Mouse (Mus musculus) limb, embryonic 12.5 days (tissue): ENCODE measurements around the gene Naa80. TPM values are rescaled to one million over a fixed set of nuclear protein-coding genes. Genes with fewer than 3 reads are reported as not detected.

ENCODE experiments used
- ATAC-seq: fragments of 200-750 bp; cut with Nextera tagmentation; 2 replicates; pipeline ENCODE4 v1.8.0; 2017; ENCODE audit warnings: low read depth, moderate TSS enrichment; ENCODE audit not compliant: insufficient number of reproducible peaks, insufficient read depth, low FRiP score, low TSS enrichment
- H3K27ac ChIP-seq: fragments of 300-500 bp; sonication (generic); 2 replicates; pipeline ENCODE4 v1.5.1; 2016; ENCODE audit warnings: mild to moderate bottlenecking, moderate library complexity
- H3K27me3 ChIP-seq: fragments of 300-500 bp; sonication (generic); 2 replicates; pipeline ENCODE4 v1.6.1; 2016; ENCODE audit warnings: mild to moderate bottlenecking, moderate library complexity
- H3K36me3 ChIP-seq: fragments of 300-500 bp; sonication (generic); 2 replicates; pipeline ENCODE4 v1.6.1; 2016; ENCODE audit warnings: mild to moderate bottlenecking, moderate library complexity
- H3K4me1 ChIP-seq: fragments of 300-500 bp; sonication (generic); replicated peaks from 2 replicates; pipeline ENCODE4 v1.6.1; 2016
- H3K4me2 ChIP-seq: fragments of 300-500 bp; sonication (generic); 2 replicates; pipeline ENCODE4 v1.6.1; 2016; ENCODE audit warnings: mild to moderate bottlenecking, moderate library complexity
- H3K4me3 ChIP-seq: fragments of 300-500 bp; sonication (generic); replicated peaks from 2 replicates; pipeline ENCODE4 v1.5.1; 2016; ENCODE audit warnings: mild to moderate bottlenecking
- H3K9ac ChIP-seq: fragments of 300-500 bp; sonication (generic); replicated peaks from 2 replicates; pipeline ENCODE4 v1.6.1; 2016; ENCODE audit warnings: mild to moderate bottlenecking, moderate library complexity
- H3K9me3 ChIP-seq: fragments of 300-500 bp; sonication (generic); 2 replicates; pipeline ENCODE4 v1.6.1; 2016; ENCODE audit warnings: mild to moderate bottlenecking, moderate library complexity
- WGBS: fragments of 180-500 bp; shearing (Covaris S2); methylation state at CpG from one replicate; pipeline ENCODE4 v1.1.7; 2016; 5-methylcytosine and 5-hydroxymethylcytosine counted together
- polyA plus RNA-seq: library from polyadenylated mRNA; unstranded; fragments of >200 nt; fragmentation: Nextera tagmentation; extraction: Ambion mirVana; gene quantifications from 2 replicates; pipeline ENCODE4 v1.2.1, GENCODE M21; 2016

Gene Naa80
- polyA plus RNA-seq, 1 experiment from 2014 or later, result 14.3 TPM

DNA sequence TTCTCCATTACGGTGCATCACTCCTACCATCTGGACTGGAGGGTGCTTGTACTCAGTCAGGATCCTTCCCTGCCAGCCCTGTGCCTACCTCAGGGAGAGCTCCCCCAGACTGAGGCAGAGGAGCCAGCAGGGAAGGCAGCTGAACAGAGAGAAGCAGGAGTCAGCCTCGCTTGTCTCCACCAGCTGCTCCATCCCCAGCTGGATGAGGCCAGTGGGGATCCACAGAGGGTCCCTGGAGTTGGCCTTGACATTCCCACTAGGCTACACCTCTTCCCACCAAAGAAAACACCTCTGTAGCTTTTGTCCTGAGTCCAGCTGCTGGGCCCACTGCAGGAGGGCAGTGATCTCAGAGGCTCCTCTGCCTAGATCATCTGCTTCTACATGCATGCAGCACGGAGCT is 46.3 kb downstream of the Naa80 start:
- ATAC-seq, result no peak
- H3K4me1 ChIP-seq, result peaks cover 41% of the 10 kb centered on the region
- H3K9ac ChIP-seq, result no peak overlapping the region
- H3K27me3 ChIP-seq, result no peaks in the 10 kb centered on the region
- peak overlapping the region; percentile 53; the same call in 1 of the 2 replicates for H3K27ac ChIP-seq
- no peaks in the 10 kb centered on the region for H3K9me3 ChIP-seq
- peaks cover 73% of the 10 kb centered on the region for H3K36me3 ChIP-seq
- H3K4me3 ChIP-seq, result no peak overlapping the region
- H3K4me2 ChIP-seq, result no peak overlapping the region
- 90% methylated on average over 3 of the region's 3 CpGs for WGBS

DNA sequence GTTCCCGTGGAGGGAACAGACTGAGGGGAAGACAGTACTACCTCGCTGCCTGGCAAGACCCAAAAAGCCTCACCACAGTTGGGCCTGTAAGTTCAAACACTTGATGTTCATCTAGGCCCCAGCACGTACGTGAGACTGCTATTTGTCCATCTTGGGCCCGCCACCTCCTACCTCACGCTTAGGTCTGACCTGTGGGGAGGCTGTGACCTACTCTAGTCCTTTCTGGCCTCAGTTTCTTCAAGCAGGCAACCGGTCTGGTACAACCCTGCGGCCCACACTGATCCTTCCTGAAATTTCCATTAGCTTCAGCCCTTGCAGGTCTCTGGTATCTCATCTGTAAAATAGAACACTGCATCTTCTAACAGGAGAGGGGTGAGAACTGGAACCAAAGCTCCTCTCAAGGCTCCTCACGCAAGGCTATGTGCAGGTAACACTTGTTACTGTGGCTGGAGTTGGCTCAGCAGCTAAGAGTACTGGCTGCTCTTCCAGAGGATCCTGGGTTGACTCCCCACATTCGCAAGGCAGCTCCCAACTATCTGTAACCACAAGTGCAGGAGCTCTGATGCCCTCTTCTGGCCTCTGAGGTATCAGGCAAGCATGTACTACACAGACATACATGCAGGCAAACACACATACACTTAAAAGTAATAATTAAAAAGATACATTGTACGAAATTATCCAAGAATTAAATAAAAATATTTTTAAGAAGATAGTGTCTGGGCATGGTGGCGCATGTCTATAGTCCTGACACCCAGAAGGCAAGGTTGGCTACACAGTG is 46.9 kb downstream of the Naa80 start:
- Histone ChIP-seq H3K4me3 (no peak overlapping the region), H3K4me1 (peaks cover 47% of the 10 kb centered on the region), H3K9me3 (no peaks in the 10 kb centered on the region), H3K27me3 (no peaks in the 10 kb centered on the region), H3K9ac (no peak overlapping the region), H3K4me2 (no peak overlapping the region), H3K36me3 (peaks cover 67% of the 10 kb centered on the region), H3K27ac (peak overlapping the region; percentile 94; the same call in 1 of the 2 replicates)
- WGBS, result 93% methylated on average over 12 of the region's 12 CpGs
- ATAC-seq, result no peak

DNA sequence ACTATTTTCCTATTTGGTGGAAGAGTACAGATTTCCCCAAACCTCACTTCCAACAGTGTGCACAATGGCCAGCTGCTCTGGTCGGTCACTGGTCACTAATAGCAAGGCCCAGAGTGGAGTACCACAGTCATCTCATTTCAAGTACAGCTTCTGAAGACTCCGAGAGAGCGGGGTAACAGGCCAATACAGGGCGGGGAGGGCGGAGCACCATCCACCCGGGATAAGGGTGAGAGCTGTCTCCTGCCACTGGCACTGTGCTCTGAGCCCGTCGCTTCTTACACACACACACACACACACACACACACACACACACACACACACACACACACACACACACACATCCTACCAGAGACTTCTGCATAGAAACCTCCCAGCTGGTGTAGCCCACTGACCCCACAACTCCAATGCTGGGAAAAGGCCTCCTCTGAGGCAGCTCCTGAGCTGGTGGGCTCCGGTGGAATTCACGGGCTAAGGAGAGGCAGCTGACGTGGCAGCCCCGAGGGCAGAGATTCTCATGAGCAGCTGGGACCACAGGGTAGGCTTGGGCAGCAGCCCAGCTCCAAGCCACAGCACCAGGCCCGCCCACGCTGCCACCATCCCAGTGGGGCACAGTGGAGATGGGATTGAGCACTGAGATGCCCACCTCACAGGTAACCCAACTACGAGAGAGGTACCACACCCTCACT is 47.6 kb downstream of the Naa80 start:
- peaks cover 54% of the 10 kb centered on the region for H3K4me1 ChIP-seq
- H3K4me3 ChIP-seq, result peak overlapping the region; percentile 5; the same call in 1 of the 2 replicates
- peak overlapping the region; percentile 38 for H3K4me2 ChIP-seq
- H3K9me3 ChIP-seq, result no peaks in the 10 kb centered on the region
- H3K27me3 ChIP-seq, result no peaks in the 10 kb centered on the region
- peak overlapping the region; percentile 94 for H3K27ac ChIP-seq
- H3K9ac ChIP-seq, result peak overlapping the region; percentile 60
- no peak; the same call in 1 of the 2 replicates for ATAC-seq
- peaks cover 65% of the 10 kb centered on the region for H3K36me3 ChIP-seq
- whole genome bisulfite sequencing, result 44% methylated on average over 13 of the region's 15 CpGs

DNA sequence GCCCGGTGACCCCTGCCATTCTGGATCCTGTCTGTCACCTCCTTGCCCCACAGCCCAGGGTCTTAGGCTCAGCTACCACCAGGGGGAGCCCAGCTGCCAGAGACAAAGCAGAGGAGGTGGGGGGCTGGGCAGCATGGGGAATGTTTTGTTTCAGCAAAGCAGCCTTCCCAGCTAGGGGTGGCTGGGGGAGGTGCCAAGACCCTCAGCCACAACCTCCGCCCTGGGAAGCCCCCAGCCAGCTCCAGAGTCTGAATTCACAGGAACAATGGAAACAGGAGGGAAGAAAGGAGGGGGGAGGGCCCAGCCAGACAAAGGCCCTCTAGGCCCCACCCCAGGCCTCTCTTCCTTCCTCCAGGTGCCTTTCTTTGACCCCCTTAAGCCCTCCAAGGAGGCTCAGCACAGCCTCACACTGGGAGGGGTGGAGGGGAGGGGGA is 48.2 kb downstream of the Naa80 start:
- WGBS, result 0% methylated on average over 2 of the region's 2 CpGs
- Histone ChIP-seq H3K4me1 (peaks cover 60% of the 10 kb centered on the region), H3K36me3 (peaks cover 64% of the 10 kb centered on the region), H3K9me3 (no peaks in the 10 kb centered on the region), H3K4me2 (peak overlapping the region; percentile 38), H3K9ac (peak overlapping the region; percentile 60), H3K4me3 (peak overlapping the region; percentile 5; the same call in 1 of the 2 replicates), H3K27me3 (no peaks in the 10 kb centered on the region), H3K27ac (peak overlapping the region; percentile 94)
- ATAC-seq, result peak; percentile 75

DNA sequence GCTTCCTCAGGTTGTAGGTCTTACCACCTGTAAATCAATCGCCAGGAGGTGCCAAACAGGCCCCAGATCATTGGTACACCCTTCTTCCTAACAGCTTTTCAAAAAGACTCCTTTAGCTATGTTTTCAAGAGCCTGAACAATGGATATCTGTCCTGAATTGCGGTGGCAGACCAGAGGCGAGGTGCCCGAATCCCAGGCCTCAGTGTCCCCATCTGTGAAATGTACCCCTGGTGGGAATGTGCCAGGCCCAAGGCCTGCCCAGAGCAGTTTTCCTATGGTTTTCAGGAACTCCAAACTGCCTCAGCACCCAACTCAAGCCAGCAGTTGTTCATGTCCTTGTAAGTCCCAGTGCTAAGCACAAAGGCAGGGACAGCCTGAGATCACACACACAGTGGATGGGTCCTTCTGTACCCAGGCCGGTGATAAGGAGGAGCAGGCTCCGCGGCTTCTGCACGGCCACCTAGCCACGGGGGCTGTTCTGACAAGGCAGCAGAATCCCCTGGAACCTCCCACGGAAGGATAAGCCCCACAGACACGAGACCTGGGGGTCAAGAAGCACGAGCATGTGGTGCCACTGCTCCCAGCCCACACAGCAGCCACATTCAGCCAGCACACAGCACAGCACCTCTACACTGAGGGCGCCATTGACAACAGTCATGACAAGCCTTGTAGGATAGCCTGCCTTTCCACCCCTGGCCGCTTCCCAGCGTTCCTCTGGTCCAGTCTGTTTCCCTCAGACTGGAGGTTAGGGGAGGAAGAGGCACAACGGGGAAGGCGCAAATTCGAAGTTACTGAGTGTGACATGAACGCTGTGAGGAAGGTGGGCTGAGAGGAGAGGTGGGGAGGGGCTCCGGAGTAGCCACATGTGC is 48.9 kb downstream of the Naa80 start:
- WGBS, result 42% methylated on average over 20 of the region's 20 CpGs
- Histone ChIP-seq H3K4me3 (peak overlapping the region; percentile 5; the same call in 1 of the 2 replicates), H3K9me3 (no peaks in the 10 kb centered on the region), H3K27me3 (no peaks in the 10 kb centered on the region), H3K4me1 (peaks cover 68% of the 10 kb centered on the region), H3K9ac (peak overlapping the region; percentile 60), H3K36me3 (peaks cover 62% of the 10 kb centered on the region), H3K4me2 (peak overlapping the region; percentile 38), H3K27ac (peak overlapping the region; percentile 94)
- no peak for ATAC-seq

DNA sequence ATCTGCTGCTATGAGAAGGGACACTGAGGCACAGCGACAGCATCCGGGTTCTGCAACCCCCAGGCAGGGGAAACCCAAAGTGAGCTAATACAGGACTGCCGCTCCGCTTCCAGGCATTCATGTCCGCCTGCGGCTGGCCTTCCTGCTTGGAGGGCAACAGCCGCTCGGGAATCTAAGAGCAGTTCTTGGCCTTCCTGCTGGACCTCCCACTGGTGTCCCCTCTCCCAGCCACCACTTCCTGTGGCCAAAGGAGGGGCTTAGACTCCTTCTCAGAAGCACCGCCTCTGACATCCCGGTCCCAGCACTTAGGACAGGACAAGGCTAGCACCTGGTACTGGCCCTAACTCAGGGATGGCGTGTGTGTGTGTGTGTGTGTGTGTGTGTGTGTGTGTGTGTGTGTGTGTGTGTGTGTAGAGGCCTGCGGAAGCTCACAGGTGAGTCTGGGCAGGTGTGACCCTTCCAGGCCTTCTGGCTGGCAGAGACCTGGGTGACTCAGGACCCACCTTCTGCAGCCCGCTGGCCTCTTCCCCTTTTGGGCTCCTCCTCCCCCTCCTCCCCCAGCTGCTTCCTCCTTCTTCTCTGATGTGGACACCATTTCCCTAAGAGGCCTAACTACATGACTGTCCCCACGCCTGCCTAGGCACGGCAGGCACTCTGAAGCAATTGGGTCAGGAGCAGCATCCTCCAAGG is 50.2 kb downstream of the Naa80 start:
- Histone ChIP-seq H3K9ac (peak overlapping the region; percentile 60), H3K36me3 (peaks cover 50% of the 10 kb centered on the region), H3K27me3 (no peaks in the 10 kb centered on the region), H3K27ac (peak overlapping the region; percentile 94), H3K4me3 (no peak overlapping the region), H3K4me1 (peaks cover 75% of the 10 kb centered on the region), H3K4me2 (peak overlapping the region; percentile 38), H3K9me3 (no peaks in the 10 kb centered on the region)
- WGBS, result 43% methylated on average over 14 of the region's 15 CpGs
- ATAC-seq, result no peak

DNA sequence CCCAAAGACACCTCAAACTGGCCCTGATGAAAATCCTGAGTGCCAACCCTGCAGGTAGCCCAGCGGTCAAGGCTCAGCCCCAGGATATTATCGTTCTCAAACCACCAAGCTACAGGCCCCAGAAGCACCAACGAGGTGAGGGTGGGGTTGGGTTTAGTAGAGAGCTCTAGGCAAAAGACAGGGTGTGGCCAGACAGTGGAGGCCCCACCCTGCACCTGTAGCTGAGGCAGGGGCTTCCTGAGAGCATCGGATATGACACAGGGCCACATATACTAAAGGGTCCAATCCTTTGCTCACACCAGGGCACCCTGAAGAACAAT is 50.7 kb downstream of the Naa80 start:
- Histone ChIP-seq H3K9me3 (no peaks in the 10 kb centered on the region), H3K4me2 (peak overlapping the region; percentile 38), H3K9ac (peak overlapping the region; percentile 60), H3K27me3 (no peaks in the 10 kb centered on the region), H3K36me3 (peaks cover 45% of the 10 kb centered on the region), H3K27ac (peak overlapping the region; percentile 94; the same call in 1 of the 2 replicates), H3K4me1 (peaks cover 75% of the 10 kb centered on the region), H3K4me3 (no peak overlapping the region)
- 40% methylated on average over 4 of the region's 4 CpGs for WGBS
- no peak for ATAC-seq

DNA sequence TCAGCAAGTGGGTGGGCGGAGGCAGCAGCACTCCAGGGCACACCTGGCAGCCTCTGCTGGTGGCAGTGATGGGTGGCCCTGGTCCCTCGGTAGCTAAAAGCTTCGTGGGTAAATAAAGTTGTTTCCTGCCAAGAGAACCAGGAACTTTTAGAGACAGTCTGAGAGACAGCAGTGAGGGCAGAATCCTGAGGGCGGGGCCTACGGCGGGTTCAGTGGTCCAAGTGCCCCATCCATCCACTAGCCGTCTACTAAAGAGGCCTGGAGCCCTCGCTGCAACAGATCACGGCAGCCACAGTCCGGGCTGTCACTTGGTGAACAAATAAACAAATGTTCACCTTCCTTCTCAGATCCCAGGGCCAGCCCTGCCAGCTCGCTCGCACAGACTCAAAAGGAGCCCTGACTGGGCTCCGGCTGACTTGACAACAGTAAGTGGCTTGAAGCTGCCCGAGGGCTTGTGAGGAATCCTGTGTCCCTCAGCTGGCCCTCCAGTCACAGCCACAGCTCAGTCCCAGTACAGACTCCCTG is 51.3 kb downstream of the Naa80 start:
- Histone ChIP-seq H3K27me3 (no peaks in the 10 kb centered on the region), H3K4me1 (peaks cover 75% of the 10 kb centered on the region), H3K36me3 (peaks cover 39% of the 10 kb centered on the region), H3K9ac (peak overlapping the region; percentile 60), H3K27ac (peak overlapping the region; percentile 94), H3K4me3 (peak overlapping the region; percentile 19), H3K9me3 (no peaks in the 10 kb centered on the region), H3K4me2 (peak overlapping the region; percentile 38)
- WGBS, result 15% methylated on average over 14 of the region's 14 CpGs
- ATAC-seq, result no peak

DNA sequence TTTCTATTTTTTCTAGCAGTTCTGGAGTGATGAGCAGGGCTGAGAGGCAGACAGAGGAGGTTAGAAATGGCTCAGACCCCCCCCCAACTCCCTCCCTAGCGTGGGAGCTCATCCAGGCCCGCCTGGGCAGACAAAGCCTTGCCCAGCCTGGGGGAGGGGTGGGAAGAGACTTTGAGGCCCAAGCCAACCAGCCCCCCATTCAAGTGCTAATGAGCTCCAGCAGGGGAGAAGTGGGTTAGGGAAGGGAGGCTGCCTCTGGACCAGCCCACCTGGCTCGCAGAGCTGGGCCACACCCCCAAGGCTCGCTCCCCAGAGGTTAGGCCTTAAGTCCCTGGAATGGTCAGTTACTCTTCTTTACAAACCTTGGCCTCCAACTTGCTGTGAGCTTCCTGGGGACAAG is 51.9 kb downstream of the Naa80 start:
- Histone ChIP-seq H3K4me1 (peaks cover 76% of the 10 kb centered on the region), H3K36me3 (peaks cover 33% of the 10 kb centered on the region), H3K27ac (peak overlapping the region; percentile 94), H3K9me3 (no peaks in the 10 kb centered on the region), H3K4me2 (peak overlapping the region; percentile 38), H3K4me3 (peak overlapping the region; percentile 19), H3K9ac (peak overlapping the region; percentile 60), H3K27me3 (no peaks in the 10 kb centered on the region)
- 2% methylated on average over 4 of the region's 4 CpGs for WGBS
- ATAC-seq, result no peak

DNA sequence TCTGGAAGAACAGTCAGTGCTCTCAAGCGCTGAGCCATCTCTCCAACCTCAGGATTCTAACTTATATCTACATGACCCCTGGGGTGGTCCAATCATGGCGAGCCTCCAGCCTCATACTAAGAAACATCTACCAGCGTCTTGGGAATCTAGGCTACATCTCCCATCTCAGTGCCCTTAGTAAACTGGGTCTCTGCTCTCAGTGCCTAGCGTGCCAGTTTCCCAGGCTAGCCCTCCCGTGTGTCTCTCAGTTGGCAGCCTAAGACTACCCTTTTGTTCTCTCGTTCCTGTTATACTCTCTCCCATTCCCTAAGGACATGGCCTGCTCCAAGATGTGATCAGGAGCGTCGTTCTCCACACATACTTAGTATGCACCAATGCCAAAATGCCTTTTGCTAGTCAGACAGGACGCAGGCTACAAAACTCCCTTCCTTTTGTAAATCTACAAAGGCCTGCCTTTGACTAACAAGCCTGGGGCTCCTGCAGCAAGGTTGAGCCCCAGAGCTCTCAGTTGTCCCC is 52.7 kb downstream of the Naa80 start:
- Histone ChIP-seq H3K36me3 (peaks cover 25% of the 10 kb centered on the region), H3K4me2 (peak overlapping the region; percentile 100; the same call in 1 of the 2 replicates), H3K9ac (peak overlapping the region; percentile 60; the same call in 1 of the 2 replicates), H3K4me1 (peaks cover 78% of the 10 kb centered on the region), H3K27me3 (no peaks in the 10 kb centered on the region), H3K9me3 (no peaks in the 10 kb centered on the region), H3K4me3 (no peak overlapping the region), H3K27ac (peak overlapping the region; percentile 94)
- no peak for ATAC-seq
- WGBS, result 73% methylated on average over 9 of the region's 9 CpGs
